Mouse (Mus musculus) mature B cell (primary cell): ENCODE data around the gene Noxred1.
"Not testable (repeated sequence)": the region's sequence is repeated elsewhere in the genome, so short reads cannot be mapped to it uniquely, and the experiment has no call there.

Source experiments
- in situ Hi-C: fragments of 300-500 bp; cut with MboI; formaldehyde crosslinking; loops from 2 replicates; pipeline ENCODE4 v1.14.3; 2019

Noxred1 gene

GRCm38 (mm10) chr12:87229633-87230032 lies 8.9 kb downstream of the Noxred1 start:
- in situ Hi-C loops = no loop called here

DNA sequence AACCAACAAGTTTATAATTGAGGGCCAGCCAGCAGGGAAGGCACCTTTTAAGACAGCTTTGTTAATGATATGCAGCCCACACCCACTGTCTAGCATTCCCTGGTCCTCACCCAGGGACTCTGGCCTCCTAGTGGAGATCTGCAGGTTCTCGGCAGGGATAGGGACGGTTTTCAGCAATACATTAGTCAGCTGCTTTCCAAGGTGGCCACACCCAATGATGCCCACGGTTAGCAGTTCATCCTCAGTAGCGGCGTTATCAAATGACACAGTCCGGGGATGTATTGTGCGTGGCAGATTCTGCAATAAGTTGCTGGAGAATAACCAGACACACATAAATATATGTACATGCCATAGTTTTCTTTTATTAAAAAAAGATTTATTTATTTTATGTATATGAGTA lies 11.7 kb downstream of the Noxred1 start:
- in situ Hi-C loops = no loop called here

DNA sequence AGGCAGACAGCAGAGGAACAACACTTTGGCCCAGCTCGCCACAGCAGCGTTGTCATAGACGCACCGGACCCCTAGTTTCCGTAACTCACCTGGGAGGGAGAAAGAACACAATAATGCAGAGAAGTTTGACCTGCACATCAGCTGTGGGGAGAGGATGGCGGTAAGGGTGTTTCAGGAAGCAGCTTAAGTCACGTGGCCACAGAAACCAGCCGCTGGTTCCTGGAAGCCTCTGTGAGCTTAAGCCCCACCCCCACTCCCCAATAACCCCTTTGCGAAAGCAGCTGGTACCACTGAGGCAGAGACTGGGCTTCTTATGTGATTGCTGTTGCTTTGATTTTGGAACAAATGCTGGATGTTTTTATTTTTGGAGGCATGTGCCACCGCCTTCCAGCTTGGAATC lies 13.6 kb downstream of the Noxred1 start:
- in situ Hi-C loops = no loop called here

DNA sequence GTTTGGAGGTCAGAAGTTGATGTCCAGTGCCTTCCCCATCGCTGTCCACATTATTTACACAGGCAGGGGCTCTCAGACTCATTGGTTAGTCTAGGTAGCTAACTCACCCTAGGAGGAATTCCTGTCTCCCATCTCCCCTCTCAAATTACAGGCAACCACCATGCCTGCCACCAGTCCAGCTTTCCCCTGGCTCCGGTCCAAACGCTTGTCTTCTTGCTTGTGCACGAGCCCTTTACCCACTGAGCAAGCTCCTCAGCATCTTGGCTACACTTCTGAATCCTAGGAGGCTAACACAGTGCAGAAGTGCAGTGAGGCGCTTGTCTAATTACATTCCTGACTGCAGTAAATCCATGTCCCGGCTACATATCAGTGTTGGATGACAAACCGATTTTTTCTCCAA lies 19.2 kb downstream of the Noxred1 start:
- in situ Hi-C loops = no loop called here

DNA sequence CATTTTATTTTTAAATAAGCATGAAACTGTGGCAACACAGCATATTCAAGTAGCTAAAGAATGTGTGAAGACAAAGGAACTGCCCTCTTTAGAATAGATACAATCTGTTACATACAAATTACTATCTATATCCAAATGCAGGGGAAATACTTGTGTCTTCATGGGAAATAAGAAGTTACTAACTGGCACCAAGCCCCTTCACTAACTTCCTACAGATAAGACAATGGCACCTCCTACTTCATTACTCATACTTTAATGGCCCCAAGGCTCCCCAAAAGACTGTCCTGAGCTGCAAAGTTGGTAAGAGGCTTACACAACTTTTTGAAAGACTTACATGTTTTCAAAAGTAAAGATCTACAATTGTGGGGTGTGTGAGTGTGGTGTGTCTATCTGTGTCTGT lies 20.9 kb downstream of the Noxred1 start:
- in situ Hi-C loops = no loop called here

- in situ Hi-C loops = no loop called here
Measured at GRCm38 (mm10) chr12:87216053-87216452, 22.5 kb downstream of the Noxred1 start.

DNA sequence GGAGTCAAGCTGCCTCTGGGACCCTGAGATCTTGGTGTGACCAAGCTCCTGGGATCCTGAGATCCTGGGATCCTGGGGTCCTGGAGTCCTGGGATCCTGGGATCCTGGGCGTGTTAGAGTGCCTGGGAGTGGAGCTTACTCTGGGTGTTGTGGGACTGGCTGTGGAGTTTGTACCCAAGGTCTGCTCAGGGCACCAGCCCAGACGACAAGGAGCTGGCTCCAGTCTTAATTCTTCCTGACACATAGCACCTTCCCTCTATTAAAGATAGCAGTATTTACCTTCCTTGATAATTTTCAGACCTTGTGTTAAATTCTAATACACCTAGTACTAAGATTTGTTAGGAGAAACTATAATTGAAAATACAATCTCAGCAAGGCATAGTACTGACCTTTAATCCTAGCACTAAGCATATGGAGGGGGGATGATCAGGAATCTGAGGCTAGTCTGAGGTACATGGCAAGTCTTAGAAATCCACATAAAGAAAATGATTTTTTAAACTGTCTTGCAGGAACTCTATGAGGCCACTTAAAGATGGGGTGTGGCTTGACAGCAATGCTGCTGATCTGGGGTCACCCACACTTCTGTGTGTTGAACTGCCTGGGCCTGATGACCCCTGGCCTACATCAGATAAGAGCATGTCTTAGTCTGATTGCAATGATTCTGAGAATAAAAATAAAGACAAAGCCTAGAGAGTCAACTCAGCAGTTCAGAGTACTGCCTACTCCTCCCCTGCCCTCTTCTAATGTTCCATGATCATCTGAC lies 25.5 kb downstream of the Noxred1 start:
- in situ Hi-C loops = no loop called here

DNA sequence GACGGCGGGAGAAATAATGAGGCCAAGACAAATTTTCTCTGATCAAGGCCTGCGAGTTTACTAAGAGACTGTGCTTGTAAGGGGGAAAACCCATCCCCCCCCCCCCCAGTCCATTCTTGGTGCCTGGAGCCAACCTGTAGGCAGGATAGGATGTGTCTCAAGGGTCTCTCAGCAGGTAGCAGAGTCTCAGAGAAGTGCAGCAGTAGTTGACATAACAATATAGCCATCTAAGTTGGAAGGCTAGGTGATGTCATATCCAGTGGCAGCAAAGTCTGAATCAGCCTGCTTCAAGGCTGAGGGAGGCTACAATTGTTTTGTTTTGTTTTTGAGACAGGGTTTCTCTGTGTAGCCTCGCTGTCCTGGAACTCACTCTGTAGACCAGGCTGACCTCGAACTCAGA lies 32.7 kb downstream of the Noxred1 start:
- in situ Hi-C loops = not testable (repeated sequence)

DNA sequence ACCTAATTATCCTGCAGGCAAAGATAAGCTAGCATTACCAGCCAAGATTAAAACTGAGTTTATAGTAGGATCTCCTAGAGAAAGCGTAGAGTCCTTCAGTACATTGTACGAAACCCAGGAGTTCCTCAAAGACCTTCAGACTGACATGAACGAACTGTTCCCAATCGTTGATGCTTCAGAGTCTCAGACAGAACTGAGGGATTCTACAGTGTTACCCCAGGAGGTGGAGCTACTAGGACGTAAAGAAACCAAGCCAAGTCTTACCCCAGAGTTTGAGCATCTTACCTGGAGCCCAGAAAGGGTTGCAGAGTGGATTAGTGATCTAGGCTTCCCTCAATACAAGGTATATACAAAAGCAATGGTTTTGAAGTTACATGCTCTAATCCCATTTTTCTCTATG lies 36.8 kb downstream of the Noxred1 start:
- in situ Hi-C loops = no loop called here

DNA sequence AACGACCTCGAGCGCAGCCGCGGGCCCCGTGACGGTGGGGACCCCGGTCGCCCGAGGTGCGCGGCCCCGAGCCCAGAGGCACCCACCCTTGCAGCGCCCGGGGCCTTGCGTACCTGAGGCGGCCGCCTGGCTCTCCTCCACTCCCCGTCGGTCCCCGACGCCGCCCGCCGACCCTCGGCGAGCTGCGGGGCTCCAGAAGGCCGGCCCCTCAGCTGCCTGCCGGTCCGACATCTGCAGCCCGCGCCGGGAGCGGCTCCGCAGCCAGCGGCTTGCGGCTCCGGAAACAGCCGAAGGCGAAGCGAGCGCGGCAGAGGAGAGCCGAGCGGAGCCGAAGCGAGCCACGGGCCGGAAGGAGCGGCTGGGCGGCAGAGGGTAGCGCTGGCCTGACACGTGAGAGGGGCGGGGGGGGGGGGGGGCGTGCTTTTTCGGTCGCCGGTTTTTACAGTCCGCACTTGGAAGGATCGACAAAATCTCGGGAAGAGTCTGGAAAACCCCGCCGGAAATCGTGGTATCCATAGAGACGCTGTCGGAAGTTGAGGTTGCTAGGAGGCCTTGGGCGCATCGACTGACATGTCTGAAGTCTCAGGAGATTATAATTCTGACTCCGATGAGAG lies 38.5 kb downstream of the Noxred1 start, which contains the start of gene Tmed8:
Gene Tmed8 (minus strand): TSS at position 482 of the 614 bp plus-strand sequence.
- in situ Hi-C loops = no loop called here

DNA sequence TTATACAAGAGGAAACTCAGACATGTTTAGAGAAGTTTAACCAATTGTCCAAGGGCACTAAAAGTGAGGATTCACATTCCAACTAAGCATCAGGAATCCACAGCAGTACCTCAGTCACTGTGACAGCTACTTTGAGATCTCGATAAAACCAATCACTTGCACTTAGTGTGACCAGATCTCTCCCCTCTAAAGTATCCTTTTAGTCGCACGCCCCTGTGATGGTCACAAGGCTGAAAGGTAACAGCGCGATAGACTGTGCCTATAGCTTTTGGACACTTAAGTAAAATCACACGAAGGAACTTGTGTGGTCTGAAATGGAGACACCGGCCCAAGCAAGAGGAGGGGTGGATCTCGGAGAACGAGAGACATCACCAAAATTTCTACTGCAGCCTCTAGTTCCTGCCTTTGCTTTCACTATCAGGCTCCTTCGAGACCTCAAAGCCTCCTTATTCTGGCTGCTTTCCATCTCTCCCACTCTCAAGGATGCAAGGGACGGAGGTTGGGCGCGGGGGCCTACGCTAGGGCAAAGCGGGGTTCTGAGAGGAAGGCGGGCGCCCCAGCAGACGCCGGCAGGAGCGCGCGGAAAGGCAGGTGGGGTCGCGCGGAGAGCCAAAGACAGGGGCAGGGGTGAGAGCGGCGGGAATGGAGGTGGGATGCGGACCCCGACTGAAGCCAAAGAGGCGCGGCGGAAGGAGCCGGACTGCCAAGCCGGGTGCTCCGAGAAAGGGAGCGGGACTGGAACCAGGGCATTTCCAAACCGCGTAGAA lies 39.1 kb downstream of the Noxred1 start, which contains the start of gene Samd15:
Gene Samd15 (plus strand): TSS at position 518 of the 767 bp plus-strand sequence.
- in situ Hi-C loops = no loop called here

DNA sequence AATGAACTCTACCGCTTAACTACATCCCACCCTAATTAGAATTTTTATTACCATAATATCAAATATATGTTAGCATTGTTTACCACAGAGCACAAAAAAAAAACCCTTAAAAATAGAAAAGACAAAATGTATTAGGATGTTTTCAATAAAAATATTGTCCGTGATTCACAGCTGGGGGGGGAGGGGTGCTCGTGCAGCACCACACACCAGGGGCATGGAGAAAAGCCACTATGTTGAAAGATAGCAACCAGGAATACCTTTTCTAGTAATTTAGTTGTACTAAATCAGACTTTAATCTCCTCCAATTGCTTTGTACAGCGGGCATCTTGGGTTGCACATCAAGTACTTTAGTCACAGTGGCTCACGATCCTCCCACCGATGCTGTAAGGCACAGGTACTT lies 39.7 kb downstream of the Noxred1 start:
- in situ Hi-C loops = no loop called here

GRCm38 (mm10) chr12:87196310-87196709 lies 42.2 kb downstream of the Noxred1 start:
- in situ Hi-C loops = no loop called here

- in situ Hi-C loops = no loop called here
Measured at GRCm38 (mm10) chr12:87195069-87195468, 43.5 kb downstream of the Noxred1 start.

DNA sequence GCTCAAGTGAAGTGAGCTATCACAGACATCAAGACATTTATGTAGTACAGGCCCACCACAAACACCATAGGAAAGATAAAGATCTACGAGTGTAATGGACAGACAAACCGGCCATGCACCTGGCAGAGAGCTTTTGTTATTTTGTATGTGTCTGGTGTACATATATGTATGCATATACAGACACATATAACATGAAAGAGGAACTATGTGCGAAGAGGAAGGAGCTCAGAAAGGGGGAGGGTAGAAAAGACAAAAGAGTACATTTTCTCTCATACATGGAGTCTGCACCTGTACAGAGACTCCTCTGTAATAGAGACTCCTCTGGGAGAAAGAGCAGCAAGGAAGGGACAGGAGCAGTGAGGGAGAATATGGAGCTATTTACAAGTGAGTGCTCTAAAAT lies 45.5 kb downstream of the Noxred1 start:
- in situ Hi-C loops = no loop called here

DNA sequence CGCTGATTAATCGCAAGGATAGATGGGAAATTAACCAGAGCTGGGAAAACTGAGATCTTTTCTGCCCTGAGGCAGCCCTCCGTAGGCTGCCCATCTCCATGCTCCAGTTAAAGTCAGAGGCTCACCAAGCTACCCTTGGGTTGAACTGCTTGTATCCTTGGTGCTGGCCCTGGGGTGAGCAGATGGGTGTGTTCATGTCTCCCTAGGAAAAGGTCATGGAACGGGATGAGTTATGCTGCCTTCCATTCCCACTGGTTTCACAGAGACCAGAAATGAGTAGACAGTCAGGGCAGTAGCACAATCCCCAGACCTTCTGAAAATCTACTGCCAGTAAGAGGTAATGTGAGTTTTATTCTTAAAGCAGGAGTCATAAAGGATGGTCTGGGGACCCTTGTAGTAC lies 60.9 kb downstream of the Noxred1 start:
- in situ Hi-C loops = no loop called here

- in situ Hi-C loops = no loop called here
Measured at GRCm38 (mm10) chr12:87175194-87175946, 63.2 kb downstream of the Noxred1 start.
